Mouse (Mus musculus) intestine, embryonic 14.5 days (tissue): ENCODE data around the gene Gm20850. TPM values are rescaled to one million over a fixed set of nuclear protein-coding genes. Genes with fewer than 3 reads are reported as not detected.
"Not testable (repeated sequence)": the region's sequence is repeated elsewhere in the genome, so short reads cannot be mapped to it uniquely, and the experiment has no call there.

ENCODE experiments used
- ATAC-seq: fragments of 200-750 bp; cut with Nextera tagmentation; replicated peaks from 2 replicates; pipeline ENCODE4 v1.8.0; 2017; ENCODE audit warnings: low read depth, moderate number of reproducible peaks, moderate TSS enrichment, moderate library complexity; ENCODE audit not compliant: low FRiP score, low TSS enrichment
- DNase-seq: peaks from one replicate; pipeline ENCODE4 v3.0.0-alpha.2; 2018; ENCODE audit warnings: low spot score
- H3K27ac ChIP-seq: fragments of 300-500 bp; sonication (generic); 2 replicates; pipeline ENCODE4 v1.5.1; 2014; ENCODE audit warnings: low read depth, mild to moderate bottlenecking, control low read depth
- H3K27me3 ChIP-seq: fragments of 300-500 bp; sonication (generic); replicated peaks from 2 replicates; pipeline ENCODE4 v1.6.1; 2014; ENCODE audit warnings: low read length, control low read depth; ENCODE audit not compliant: control insufficient read depth, insufficient read depth
- H3K36me3 ChIP-seq: fragments of 300-500 bp; sonication (generic); 2 replicates; pipeline ENCODE4 v1.6.1; 2014; ENCODE audit warnings: low read length, control low read depth; ENCODE audit not compliant: control insufficient read depth, insufficient read depth
- H3K4me1 ChIP-seq: fragments of 300-500 bp; sonication (generic); replicated peaks from 2 replicates; pipeline ENCODE4 v1.6.1; 2014; ENCODE audit warnings: low read length, control low read depth, mixed read lengths; ENCODE audit not compliant: control insufficient read depth, insufficient read depth
- H3K4me2 ChIP-seq: fragments of 300-500 bp; sonication (generic); 2 replicates; pipeline ENCODE4 v1.6.1; 2014; ENCODE audit warnings: low read length
- H3K4me3 ChIP-seq: fragments of 300-500 bp; sonication (generic); 2 replicates; pipeline ENCODE4 v1.5.1; 2014; ENCODE audit warnings: low read depth, low read length, control low read depth, mixed read lengths
- H3K9ac ChIP-seq: fragments of 300-500 bp; sonication (generic); 2 replicates; pipeline ENCODE4 v1.6.1; 2014; ENCODE audit warnings: mild to moderate bottlenecking, low read length
- H3K9me3 ChIP-seq: fragments of 300-500 bp; sonication (generic); 2 replicates; pipeline ENCODE4 v1.6.1; 2016; ENCODE audit warnings: low read length, control low read depth; ENCODE audit not compliant: control insufficient read depth
- WGBS: fragments of 180-500 bp; shearing (Covaris S2); extraction: QIAGEN DNeasy Blood & Tissue Kit; methylation state at CpG from one replicate; pipeline ENCODE4 v1.1.7; 2014; 5-methylcytosine and 5-hydroxymethylcytosine counted together
- polyA plus RNA-seq: library from polyadenylated mRNA; unstranded; fragments of >200 nt; fragmentation: Nextera tagmentation; extraction: Ambion mirVana; gene quantifications from 2 replicates; pipeline ENCODE4 v1.2.1, GENCODE M21; 2014

Gm20850 gene
- not detected in 2 replicates for polyA plus RNA-seq

DNA sequence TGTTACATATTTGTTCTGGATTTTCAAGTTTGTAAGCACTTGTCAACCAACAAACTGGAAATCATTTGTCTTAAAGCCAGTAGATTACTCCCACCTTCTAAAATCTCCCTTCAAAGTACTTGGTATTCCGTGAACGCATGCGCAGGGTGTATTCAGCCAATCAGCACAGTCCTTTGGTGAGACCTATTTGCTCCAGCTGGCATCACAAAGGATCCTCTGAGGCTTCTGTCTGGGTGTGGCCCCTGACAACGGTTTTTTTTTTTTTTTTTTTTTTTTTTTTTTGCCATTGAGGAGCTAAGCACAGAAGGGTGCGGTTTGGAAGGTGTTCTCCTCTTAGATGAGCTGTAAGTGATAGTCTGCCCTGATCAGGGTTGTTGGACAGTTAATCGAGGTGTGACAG, at the start of gene Gm20850:
Gm20850 (plus strand) TSS at position 301 of the 400 bp plus-strand sequence.
- not testable (repeated sequence) for H3K4me3 ChIP-seq, H3K9me3 ChIP-seq, H3K9ac ChIP-seq, ATAC-seq, H3K36me3 ChIP-seq, H3K27ac ChIP-seq, DNase-seq, H3K4me2 ChIP-seq, H3K27me3 ChIP-seq, H3K4me1 ChIP-seq
- no CpG with 5 or more reads among the region's 6 CpGs for WGBS
